ENCODE assay signal across 38 mouse cellular contexts in the genomic region with DNA sequence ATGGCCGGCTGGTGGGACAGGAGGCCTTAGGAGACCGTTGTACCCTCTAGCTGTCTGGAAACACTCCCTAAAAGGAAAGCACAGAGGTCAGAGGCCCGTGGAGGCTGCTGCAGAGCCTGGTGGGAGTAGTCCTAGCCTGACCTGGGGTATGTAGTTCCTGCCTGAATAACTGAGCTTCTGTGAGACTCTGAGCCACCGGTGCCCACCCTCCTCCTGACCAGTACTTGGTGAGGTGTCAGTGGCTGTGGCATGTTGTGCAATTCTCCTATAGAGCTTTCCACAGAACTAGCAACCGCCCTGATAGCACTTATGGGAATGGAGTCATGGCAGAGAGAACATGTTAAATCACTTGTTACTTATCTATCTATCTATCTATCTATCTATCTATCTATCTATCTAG. TPM values are rescaled to one million over a fixed set of nuclear protein-coding genes. Genes with fewer than 3 reads are reported as not detected.
"Had no signal": no experiment of that assay in that cellular context is flagged by ENCODE, and none has a peak within 500 bp of the region (broad histone marks: within the 10 kb centered on the region; RNA-seq: fewer than 3 reads in every experiment).

No protein-coding gene starts in this region.

- H3K4me1 ChIP-seq: heart, embryonic 10.5 days; heart, embryonic 13.5 days; heart, embryonic 15.5 days; hindbrain, embryonic 13.5 days; hindbrain, embryonic 15.5 days; kidney, embryonic 15.5 days; limb, embryonic 10.5 days; limb, embryonic 12.5 days had no signal

- H3K9ac ChIP-seq: heart, embryonic 13.5 days; heart, embryonic 15.5 days; hindbrain, embryonic 13.5 days; hindbrain, embryonic 15.5 days; kidney, embryonic 15.5 days; limb, embryonic 12.5 days had no signal

- H3K36me3 ChIP-seq: heart, embryonic 10.5 days; heart, embryonic 13.5 days; heart, embryonic 15.5 days; hindbrain, embryonic 13.5 days; hindbrain, embryonic 15.5 days; kidney, embryonic 15.5 days; limb, embryonic 10.5 days; limb, embryonic 12.5 days had no signal

- DNase-seq: gastrocnemius, adult 2 months; gastrocnemius, postnatal 10 days; gastrocnemius, postnatal 25 days; heart, adult 18-20 months; heart, postnatal 14 days; heart, postnatal 36 days; kidney, adult 11 months; kidney, adult 2 months; kidney, adult 9 months; kidney, postnatal 14 days; kidney, postnatal 36 days; liver had no signal

- H3K9me3 ChIP-seq: heart, embryonic 10.5 days; heart, embryonic 13.5 days; heart, embryonic 15.5 days; hindbrain, embryonic 13.5 days; hindbrain, embryonic 15.5 days; kidney, embryonic 15.5 days; limb, embryonic 10.5 days had no signal

- H3K27ac ChIP-seq: gastrocnemius, adult 2 months; heart, embryonic 10.5 days; heart, embryonic 13.5 days; heart, embryonic 15.5 days; hindbrain, embryonic 13.5 days; hindbrain, embryonic 15.5 days; hindbrain, postnatal 0 days; kidney, embryonic 15.5 days; kidney, postnatal 0 days; layer of hippocampus, adult 2 months; left cerebral cortex, adult 2 months; limb, embryonic 10.5 days; limb, embryonic 12.5 days had no signal

- H3K27me3 ChIP-seq: heart, embryonic 15.5 days; hindbrain, embryonic 13.5 days; hindbrain, embryonic 15.5 days; kidney, embryonic 15.5 days had no signal

- H3K4me3 ChIP-seq: gastrocnemius, adult 2 months; heart, embryonic 10.5 days; heart, embryonic 13.5 days; heart, embryonic 15.5 days; hindbrain, embryonic 13.5 days; hindbrain, embryonic 15.5 days; kidney, embryonic 15.5 days; layer of hippocampus, adult 2 months; left cerebral cortex, adult 2 months; limb, embryonic 10.5 days; limb, embryonic 12.5 days had no signal

- ATAC-seq: hindbrain, postnatal 0 days; intestine, embryonic 16.5 days had no signal

RNA-seq across cellular contexts. Expression of gene Sectm1a, which starts 5.4 kb away (rescaled TPM):
- total RNA-seq: gastrocnemius, adult 2 months; gastrocnemius, postnatal 25 days; gastrocnemius, postnatal 4 days; heart, adult 8-10 months; heart, postnatal 14 days; heart, postnatal 36 days; hematopoietic stem cell, adult 5-6 weeks; hindbrain, postnatal 0 days; layer of hippocampus, adult 2 months; layer of hippocampus, postnatal 10 days; layer of hippocampus, postnatal 25 days; left cerebral cortex, adult 2 months; left cerebral cortex, postnatal 14 days; left cerebral cortex, postnatal 36 days had no signal
- polyA plus RNA-seq: heart, embryonic 10.5 days; heart, embryonic 13.5 days; heart, embryonic 15.5 days; hindbrain, embryonic 11.5 days; hindbrain, embryonic 13.5 days; hindbrain, postnatal 0 days; limb, embryonic 10.5 days; limb, embryonic 12.5 days had no signal

RNA-seq across cellular contexts. Expression of gene Sectm1b, which starts 12.3 kb away (rescaled TPM):
- total RNA-seq: gastrocnemius, adult 2 months; gastrocnemius, postnatal 10 days; gastrocnemius, postnatal 25 days; gastrocnemius, postnatal 4 days; heart, adult 18-20 months; heart, adult 8-10 months; heart, postnatal 14 days; heart, postnatal 36 days; hematopoietic stem cell, adult 5-6 weeks; hindbrain, postnatal 0 days; layer of hippocampus, adult 2 months; layer of hippocampus, postnatal 10 days; layer of hippocampus, postnatal 25 days; left cerebral cortex, adult 2 months; left cerebral cortex, postnatal 14 days; left cerebral cortex, postnatal 36 days had no signal
- polyA plus RNA-seq: heart, embryonic 10.5 days; heart, embryonic 13.5 days; heart, embryonic 15.5 days; hindbrain, embryonic 11.5 days; hindbrain, embryonic 13.5 days; hindbrain, embryonic 15.5 days; hindbrain, postnatal 0 days; limb, embryonic 10.5 days; limb, embryonic 12.5 days; limb, embryonic 14.5 days; liver, embryonic 11.5 days had no signal

RNA-seq across cellular contexts. Expression of gene Cd7, which starts 36.4 kb away (rescaled TPM):
- total RNA-seq: gastrocnemius, adult 2 months; gastrocnemius, postnatal 10 days; gastrocnemius, postnatal 25 days; gastrocnemius, postnatal 4 days; hindbrain, postnatal 0 days; layer of hippocampus, adult 2 months; layer of hippocampus, postnatal 10 days; layer of hippocampus, postnatal 25 days had no signal
- polyA plus RNA-seq: heart, embryonic 10.5 days; heart, postnatal 0 days; hindbrain, embryonic 11.5 days; hindbrain, embryonic 13.5 days; hindbrain, embryonic 15.5 days; hindbrain, postnatal 0 days; limb, embryonic 10.5 days; limb, embryonic 12.5 days had no signal

RNA-seq across cellular contexts. Expression of gene Tex19.2, which starts 42.8 kb away (rescaled TPM):
- total RNA-seq: gastrocnemius, adult 2 months; gastrocnemius, postnatal 10 days; gastrocnemius, postnatal 25 days; gastrocnemius, postnatal 4 days; heart, adult 18-20 months; heart, adult 8-10 months; heart, postnatal 14 days; heart, postnatal 36 days; hematopoietic stem cell, adult 5-6 weeks; hindbrain, postnatal 0 days; layer of hippocampus, adult 2 months; layer of hippocampus, postnatal 10 days; layer of hippocampus, postnatal 25 days; left cerebral cortex, adult 2 months; left cerebral cortex, postnatal 14 days; left cerebral cortex, postnatal 36 days had no signal
- polyA plus RNA-seq: heart, embryonic 10.5 days; heart, embryonic 13.5 days; heart, embryonic 15.5 days; heart, postnatal 0 days; hindbrain, embryonic 11.5 days; hindbrain, embryonic 13.5 days; hindbrain, embryonic 15.5 days; hindbrain, postnatal 0 days; intestine, embryonic 14.5 days; intestine, embryonic 16.5 days; kidney, adult 2 months; kidney, embryonic 15.5 days; large intestine, adult 2 months; limb, embryonic 10.5 days; limb, embryonic 12.5 days; liver, embryonic 11.5 days had no signal
